Mouse (Mus musculus) brain, embryonic 14.5 days (tissue): Measurements from ENCODE around the gene Pus10.

Experiments
- CTCF ChIP-seq: fragments of 200-500 bp; IDR thresholded peaks from 2 replicates; pipeline ENCODE4 v1.5.1; 2012; ENCODE audit warnings: inconsistent platforms, mild to moderate bottlenecking, moderate library complexity, borderline replicate concordance; ENCODE audit not compliant: insufficient read depth, insufficient read length; ENCODE audit errors: extremely low read depth
- POLR2A ChIP-seq: fragments of 200-500 bp; IDR thresholded peaks from 2 replicates; pipeline ENCODE4 v1.6.1; 2012; ENCODE audit warnings: mild to moderate bottlenecking, inconsistent platforms, borderline replicate concordance; ENCODE audit not compliant: poor library complexity, insufficient read depth, insufficient read length, severe bottlenecking; ENCODE audit errors: extremely low read depth

DNA sequence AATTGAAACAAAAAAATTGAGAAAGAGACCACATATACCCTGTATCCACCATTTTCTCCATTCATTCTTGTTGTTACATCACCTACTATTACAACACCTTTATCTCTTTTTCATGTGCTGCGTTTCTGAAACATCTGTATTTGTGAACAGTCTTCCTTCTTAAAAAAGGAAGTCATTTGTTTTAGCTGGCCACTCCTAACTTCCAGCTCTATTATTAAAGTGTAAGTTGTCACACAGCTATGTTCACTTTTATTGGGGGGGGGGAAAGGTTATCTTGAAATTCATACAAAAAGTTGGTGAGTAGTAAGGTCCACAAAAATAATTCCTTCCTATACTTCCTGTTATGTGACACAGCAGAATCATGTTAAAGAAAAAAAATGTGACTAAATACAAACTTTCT, 102.5 kb downstream of the Pus10 start:
- no peak for TF ChIP-seq CTCF
- TF ChIP-seq POLR2A = no peak
